Mouse (Mus musculus) adrenal gland, postnatal 10 days (tissue): ENCODE measurements at regions not wholly inside any gene's neighbourhood (a gene's known extent, or its start where the extent isn't known, plus 50 kb on each side); places are given as distances from the start of the nearest gene placed in this dataset.

Source experiments
- DNase-seq: peaks from one replicate; pipeline ENCODE4 v3.0.0; 2021; ENCODE audit warnings: mixed read lengths

- no peak for DNase-seq
Observed at GRCm38 (mm10) chr5:42364116-42364515, 296.4 kb downstream of the Gm16223 start.

- no peak for DNase-seq
Observed at GRCm38 (mm10) chr5:42387959-42388358, 320.2 kb downstream of the Gm16223 start.

- no peak for DNase-seq
Observed at GRCm38 (mm10) chr5:42396695-42397094, 328.9 kb downstream of the Gm16223 start.

GRCm38 (mm10) chr5:42409981-42410380 is 342.2 kb downstream of the Gm16223 start:
- no peak for DNase-seq

- no peak for DNase-seq
Observed at GRCm38 (mm10) chr5:42412296-42412695, 344.5 kb downstream of the Gm16223 start.

- no peak for DNase-seq
Observed at GRCm38 (mm10) chr5:42425902-42426301, 358.1 kb downstream of the Gm16223 start.

- DNase-seq, result no peak
Observed at GRCm38 (mm10) chr5:42433147-42433546, 365.4 kb downstream of the Gm16223 start.

- DNase-seq, result no peak
Observed at GRCm38 (mm10) chr5:42448644-42449043, 380.9 kb downstream of the Gm16223 start.

- peak; percentile 76 for DNase-seq
Observed at GRCm38 (mm10) chr5:42449581-42449980, 381.8 kb downstream of the Gm16223 start.

GRCm38 (mm10) chr5:42453707-42454106 is 385.9 kb downstream of the Gm16223 start:
- DNase-seq, result no peak

GRCm38 (mm10) chr5:42461195-42461594 is 393.4 kb downstream of the Gm16223 start:
- no peak for DNase-seq

- DNase-seq, result no peak
Observed at GRCm38 (mm10) chr5:42464814-42465213, 397.1 kb downstream of the Gm16223 start.

GRCm38 (mm10) chr5:42473493-42473892 is 405.7 kb downstream of the Gm16223 start:
- no peak for DNase-seq

GRCm38 (mm10) chr5:42502124-42502801 is 434.5 kb downstream of the Gm16223 start:
- no peak for DNase-seq

- no peak for DNase-seq
Observed at GRCm38 (mm10) chr5:42502802-42503136, 435.0 kb downstream of the Gm16223 start.

GRCm38 (mm10) chr5:42509200-42509599 is 441.4 kb downstream of the Gm16223 start:
- no peak for DNase-seq

GRCm38 (mm10) chr5:42523116-42524113 is 455.7 kb downstream of the Gm16223 start:
- DNase-seq, result no peak

- no peak for DNase-seq
Observed at GRCm38 (mm10) chr5:42525431-42525830, 457.7 kb downstream of the Gm16223 start.

GRCm38 (mm10) chr5:42560537-42560936 is 492.8 kb downstream of the Gm16223 start:
- no peak for DNase-seq

GRCm38 (mm10) chr5:42563406-42563805 is 495.6 kb downstream of the Gm16223 start:
- DNase-seq, result no peak

GRCm38 (mm10) chr5:42575971-42576370 is 508.2 kb downstream of the Gm16223 start:
- DNase-seq, result no peak

- DNase-seq, result no peak
Observed at GRCm38 (mm10) chr5:42578208-42578844, 510.6 kb downstream of the Gm16223 start.

- no peak for DNase-seq
Observed at GRCm38 (mm10) chr5:42620698-42621097, 552.9 kb downstream of the Gm16223 start.
